Mouse (Mus musculus) gastrocnemius, adult 8-10 months (tissue): ENCODE measurements at regions not wholly inside any gene's neighbourhood (a gene's known extent, or its start where the extent isn't known, plus 50 kb on each side); places are given as distances from the start of the nearest gene placed in this dataset.
"Not testable (repeated sequence)": the region's sequence is repeated elsewhere in the genome, so short reads cannot be mapped to it uniquely, and the experiment has no call there.

ENCODE experiments used
- DNase-seq, 2 experiments: peaks; one replicate each; pipeline ENCODE4 v3.0.0; 2022; ENCODE audit warnings: low spot score in 2 of 2

DNA sequence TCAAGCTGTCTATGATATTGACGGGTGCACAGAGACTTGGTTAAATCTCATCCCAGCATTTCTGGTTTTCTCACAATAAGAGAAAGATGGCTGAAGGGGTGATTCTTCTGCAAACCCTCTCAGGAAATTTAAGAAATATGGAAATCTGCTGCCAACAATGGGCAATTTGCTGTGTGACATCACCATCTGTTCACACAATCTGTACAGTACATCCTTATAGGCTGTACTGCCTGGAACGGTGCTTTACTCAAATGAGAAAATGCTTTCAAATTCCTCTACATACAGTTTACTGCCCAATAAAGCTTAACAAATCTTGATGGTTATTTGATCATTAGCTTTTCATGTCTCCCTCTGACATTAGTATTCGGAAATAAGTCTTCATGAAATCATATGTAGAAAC is 172.4 kb upstream of the Hsf2 start:
- DNase-seq = no peak

DNA sequence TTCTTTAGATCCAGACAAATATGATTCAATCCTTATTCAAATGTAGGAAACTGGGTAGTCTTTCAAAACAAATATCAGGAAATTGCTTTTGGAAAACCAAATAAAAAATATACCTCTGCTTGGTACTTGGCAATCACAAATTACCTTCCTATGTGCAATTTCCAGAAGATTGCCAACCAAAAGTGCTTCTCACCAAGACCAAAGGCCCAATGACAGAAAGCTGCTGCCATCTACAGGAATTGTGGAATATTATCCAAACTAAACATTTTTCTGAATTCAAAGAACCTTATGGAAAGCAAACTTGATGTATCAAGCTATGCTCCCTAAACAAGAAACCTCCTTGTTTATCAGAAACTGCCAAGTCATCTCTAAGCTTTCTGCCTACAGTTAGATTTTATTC is 169.1 kb upstream of the Hsf2 start:
- no peak for DNase-seq

DNA sequence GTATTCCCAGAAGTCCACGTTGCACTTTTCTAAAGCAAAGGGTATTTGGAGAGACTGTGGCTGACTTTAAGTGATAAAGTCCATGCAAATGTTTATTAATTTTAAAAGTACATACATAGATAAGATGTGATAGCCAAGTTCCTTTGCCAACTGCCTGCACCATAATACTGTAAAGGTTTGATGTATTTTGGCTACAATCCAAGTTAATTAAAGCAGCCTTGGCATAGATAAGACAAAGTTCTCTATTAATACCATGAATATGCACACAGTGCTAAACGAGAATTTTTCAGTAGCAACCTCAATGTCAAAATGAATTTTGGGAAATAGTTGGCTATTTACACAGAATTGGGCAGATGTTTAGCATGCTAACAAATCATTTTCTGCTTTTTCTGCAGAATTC is 167.0 kb upstream of the Hsf2 start:
- DNase-seq = no peak

DNA sequence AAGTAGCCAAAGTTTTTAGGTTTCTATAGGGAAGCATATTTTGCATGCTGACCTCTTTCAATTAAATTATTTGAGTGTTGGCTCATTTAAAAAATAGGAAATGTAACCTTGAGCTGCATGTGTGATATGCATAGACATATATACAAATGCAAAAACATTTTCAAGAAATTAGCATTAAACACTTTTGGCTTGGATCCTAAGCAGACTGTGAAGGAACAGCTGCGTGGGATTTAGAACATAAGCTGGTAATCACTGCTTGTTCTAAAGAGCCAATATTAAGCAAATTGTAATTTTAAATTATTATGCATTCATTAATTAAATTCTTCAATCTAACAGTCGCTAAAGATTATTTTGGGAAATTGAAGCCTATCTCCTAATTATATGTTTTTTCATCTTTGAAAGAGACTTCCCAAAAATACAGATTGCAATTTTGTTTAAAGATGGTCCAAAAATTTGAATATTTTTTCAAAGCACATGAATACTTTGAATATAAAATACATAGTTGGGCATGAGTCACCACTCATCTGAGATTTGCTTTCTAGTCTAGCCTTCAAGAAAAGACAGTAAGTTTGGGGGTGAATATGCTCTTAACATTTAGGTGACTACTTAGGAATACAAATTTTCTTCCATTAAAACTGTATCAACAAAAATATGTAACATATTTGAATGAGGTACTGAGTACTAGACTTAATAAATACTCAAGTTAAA is 163.3 kb upstream of the Hsf2 start:
- DNase-seq = no peak

DNA sequence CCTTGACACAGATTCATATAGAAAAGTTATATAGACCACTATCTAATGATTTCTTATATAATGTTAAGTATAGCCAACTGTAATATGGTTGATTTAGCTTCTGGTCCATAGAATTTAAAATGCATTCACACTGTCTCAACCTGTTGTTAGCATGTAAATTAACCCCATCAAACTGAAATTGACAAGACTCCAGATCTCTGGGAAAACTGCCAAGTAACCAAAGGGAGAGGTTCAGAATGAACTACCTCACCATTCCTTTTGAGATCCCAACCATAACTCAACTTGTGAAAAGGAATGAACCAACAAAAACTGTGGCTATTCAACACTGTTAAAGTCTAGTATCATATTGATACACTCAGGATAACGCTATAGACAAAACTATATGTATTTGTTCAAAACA is 162.0 kb upstream of the Hsf2 start:
- DNase-seq = no peak

DNA sequence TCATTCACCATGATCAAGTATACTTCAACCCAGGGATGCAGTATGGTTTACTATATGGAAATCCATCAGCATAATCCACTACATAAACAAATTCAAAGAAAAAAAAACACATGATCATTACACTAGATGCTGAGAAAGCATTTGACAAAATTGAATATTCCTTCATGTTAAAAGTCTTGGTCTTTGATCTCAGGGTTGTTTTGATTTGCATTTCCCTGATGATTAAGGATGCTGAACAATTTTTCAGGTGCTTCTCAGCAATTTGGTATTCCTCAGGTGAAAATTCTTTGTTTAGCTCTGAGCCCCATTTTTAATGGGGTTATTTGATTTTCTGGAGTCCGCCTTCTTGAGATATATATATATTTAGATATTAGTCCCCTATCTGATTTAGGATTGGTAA is 123.4 kb upstream of the Hsf2 start:
- not testable (repeated sequence) for DNase-seq
